Mouse (Mus musculus) liver, adult 2 months (tissue): Measurements from ENCODE around the gene Sh2d3c. TPM values are rescaled to one million over a fixed set of nuclear protein-coding genes. Genes with fewer than 3 reads are reported as not detected.

Experiments used
- DNase-seq: peaks from one replicate; pipeline ENCODE4 v3.0.0-alpha.2; 2011; ENCODE audit warnings: low read depth, low spot score; ENCODE audit errors: extremely low read depth
- H3K27ac ChIP-seq: fragments of 200-500 bp; replicated peaks from 2 replicates; pipeline ENCODE4 v1.5.1; 2012; ENCODE audit warnings: low read depth, mild to moderate bottlenecking, control low read depth, inconsistent platforms, low read length; ENCODE audit not compliant: insufficient read depth
- H3K27me3 ChIP-seq: fragments of 200-500 bp; 2 replicates; pipeline ENCODE4 v1.6.1; 2012; ENCODE audit warnings: mild to moderate bottlenecking, moderate library complexity, low read length, inconsistent platforms; ENCODE audit not compliant: control insufficient read depth, insufficient read depth
- H3K36me3 ChIP-seq: fragments of 200-500 bp; 2 replicates; pipeline ENCODE4 v1.6.1; 2012; ENCODE audit warnings: low read length, inconsistent platforms; ENCODE audit not compliant: control insufficient read depth, insufficient read depth
- H3K4me1 ChIP-seq: fragments of 200-500 bp; 2 replicates; pipeline ENCODE4 v1.6.1; 2011; ENCODE audit warnings: low read length; ENCODE audit not compliant: control insufficient read depth, insufficient read depth
- H3K4me3 ChIP-seq: fragments of 200-500 bp; 2 replicates; pipeline ENCODE4 v1.5.1; 2011; ENCODE audit warnings: low read depth, mild to moderate bottlenecking, control low read depth, low read length, moderate library complexity; ENCODE audit not compliant: insufficient read depth
- H3K79me2 ChIP-seq: fragments of 200-500 bp; 2 replicates; pipeline ENCODE4 v1.6.1; 2012; ENCODE audit warnings: inconsistent platforms, mild to moderate bottlenecking, low read length, moderate library complexity; ENCODE audit not compliant: control insufficient read depth, insufficient read depth
- H3K9ac ChIP-seq: fragments of 200-500 bp; 2 replicates; pipeline ENCODE4 v1.6.1; 2012; ENCODE audit warnings: low read depth, mild to moderate bottlenecking, control low read depth, inconsistent platforms, low read length
- CTCF ChIP-seq: fragments of 200-500 bp; IDR thresholded peaks from 2 replicates; pipeline ENCODE4 v1.5.1; 2011; ENCODE audit warnings: low read depth, low read length, control low read depth
- POLR2A ChIP-seq: fragments of 200-500 bp; IDR thresholded peaks from 2 replicates; pipeline ENCODE4 v1.6.1; 2011; ENCODE audit warnings: low read length, control low read depth; ENCODE audit not compliant: insufficient read depth; ENCODE audit errors: extremely low read depth
- WGBS: fragments of 180-500 bp; shearing (Covaris S2); methylation state at CpG from one replicate; pipeline ENCODE4 v1.1.7; 2018; 5-methylcytosine and 5-hydroxymethylcytosine counted together
- polyA plus RNA-seq: library from polyadenylated mRNA; depleted of rRNA; stranded (reverse); fragments of >200 nt; gene quantifications from 2 replicates; pipeline ENCODE4 v1.2.3, GENCODE M21; 2012
- total RNA-seq: library from RNA; depleted of rRNA; stranded (reverse); fragments of >200 nt; gene quantifications from 2 replicates; pipeline ENCODE4 v1.2.3, GENCODE M21; 2014

The Sh2d3c gene
- total and polyA plus RNA-seq, 2 experiments: 2.2 to 10.4 TPM

DNA sequence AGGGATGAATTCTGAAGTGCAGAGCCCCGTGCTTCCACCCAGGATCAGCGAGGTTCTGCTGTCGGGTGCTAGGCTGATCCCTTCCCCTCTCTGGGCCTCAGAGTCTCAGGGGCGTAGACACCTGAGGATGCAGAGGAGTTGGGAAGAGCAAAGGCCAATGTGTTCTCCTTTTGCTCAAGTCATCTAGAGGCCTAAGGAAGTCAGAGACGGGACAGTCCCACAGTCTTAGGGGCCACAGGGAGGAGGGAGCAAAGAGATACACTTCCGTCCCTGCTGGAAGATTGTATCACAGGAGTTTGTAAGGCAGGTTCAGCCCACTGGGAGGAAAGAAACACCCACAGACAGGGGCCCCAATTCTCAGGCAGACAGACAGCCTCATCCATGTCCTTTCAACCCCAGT lies 1.2 kb downstream of the Sh2d3c start:
- no peaks in the 10 kb centered on the region for H3K79me2 ChIP-seq
- WGBS: 72% methylated on average over 6 of the region's 6 CpGs

DNA sequence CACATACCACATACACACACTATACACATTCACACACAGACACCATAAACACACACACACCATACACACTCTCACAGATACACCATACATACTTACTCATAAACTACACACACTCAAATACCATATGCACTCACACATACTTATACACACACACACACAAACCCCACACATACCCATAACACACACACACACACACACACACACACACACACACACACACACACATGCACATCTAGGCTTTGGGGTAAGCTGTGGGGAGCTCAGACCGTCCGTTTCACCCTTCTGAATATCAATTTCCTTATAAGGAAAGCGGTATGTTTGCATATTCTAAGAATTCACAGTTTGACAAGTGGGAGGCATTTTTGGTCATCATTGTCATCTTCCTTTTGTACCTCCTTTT lies 1.7 kb downstream of the Sh2d3c start:
- H3K4me3 ChIP-seq: no peak overlapping the region
- DNase-seq: no peak
- no peaks in the 10 kb centered on the region for H3K36me3 ChIP-seq
- H3K27ac ChIP-seq: no peak overlapping the region
- 83% methylated on average over 3 of the region's 3 CpGs for WGBS
- no peaks in the 10 kb centered on the region for H3K4me1 ChIP-seq
- H3K27me3 ChIP-seq: no peaks in the 10 kb centered on the region
- no peaks in the 10 kb centered on the region for H3K79me2 ChIP-seq
- H3K9ac ChIP-seq: no peak overlapping the region
- TF ChIP-seq CTCF (no peak), POLR2A (no peak)

More for the DNA sequence above, 1.2 kb downstream of the Sh2d3c start:
- Histone ChIP-seq H3K4me3 (no peak overlapping the region), H3K27me3 (no peaks in the 10 kb centered on the region), H3K27ac (no peak overlapping the region), H3K4me1 (no peaks in the 10 kb centered on the region), H3K9ac (no peak overlapping the region), H3K36me3 (no peaks in the 10 kb centered on the region)
- DNase-seq: no peak
- TF ChIP-seq POLR2A: no peak
- no peak for TF ChIP-seq CTCF

DNA sequence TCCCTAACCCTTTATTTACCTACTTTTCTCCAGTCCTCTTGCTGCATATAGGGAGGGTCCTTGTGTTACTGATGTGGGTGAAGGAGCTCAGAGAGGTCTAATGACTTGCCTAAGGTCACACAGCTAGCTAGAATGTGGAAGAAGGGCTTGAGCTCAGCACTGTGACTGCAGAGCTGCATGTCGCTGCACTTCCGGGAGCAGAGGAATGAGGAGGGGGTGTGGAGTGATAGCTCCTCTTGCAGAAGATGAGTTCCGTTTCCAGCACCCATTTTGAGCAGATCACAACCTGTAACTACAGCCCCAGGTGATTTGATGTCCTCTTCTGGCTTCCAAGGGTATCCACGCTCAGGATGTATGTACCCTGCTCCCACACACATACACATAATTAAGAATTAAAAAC lies 3.3 kb downstream of the Sh2d3c start:
- TF ChIP-seq CTCF: no peak
- no peak for TF ChIP-seq POLR2A
- no peaks in the 10 kb centered on the region for H3K4me1 ChIP-seq
- H3K79me2 ChIP-seq: no peaks in the 10 kb centered on the region
- no peaks in the 10 kb centered on the region for H3K27me3 ChIP-seq
- H3K9ac ChIP-seq: no peak overlapping the region
- H3K36me3 ChIP-seq: no peaks in the 10 kb centered on the region
- no peak for DNase-seq
- H3K27ac ChIP-seq: no peak overlapping the region
- H3K4me3 ChIP-seq: no peak overlapping the region
- WGBS: 90% methylated on average over 4 of the region's 4 CpGs

- Histone ChIP-seq H3K79me2 (no peaks in the 10 kb centered on the region), H3K9ac (no peak overlapping the region), H3K27me3 (no peaks in the 10 kb centered on the region), H3K27ac (no peak overlapping the region), H3K4me1 (no peaks in the 10 kb centered on the region), H3K4me3 (no peak overlapping the region), H3K36me3 (no peaks in the 10 kb centered on the region)
- no peak for TF ChIP-seq POLR2A
- TF ChIP-seq CTCF: no peak
- DNase-seq: no peak
- WGBS: 77% methylated on average over 16 of the region's 16 CpGs
Measured at GRCm38 (mm10) chr2:32724832-32725790, 4.3 kb downstream of the Sh2d3c start.

DNA sequence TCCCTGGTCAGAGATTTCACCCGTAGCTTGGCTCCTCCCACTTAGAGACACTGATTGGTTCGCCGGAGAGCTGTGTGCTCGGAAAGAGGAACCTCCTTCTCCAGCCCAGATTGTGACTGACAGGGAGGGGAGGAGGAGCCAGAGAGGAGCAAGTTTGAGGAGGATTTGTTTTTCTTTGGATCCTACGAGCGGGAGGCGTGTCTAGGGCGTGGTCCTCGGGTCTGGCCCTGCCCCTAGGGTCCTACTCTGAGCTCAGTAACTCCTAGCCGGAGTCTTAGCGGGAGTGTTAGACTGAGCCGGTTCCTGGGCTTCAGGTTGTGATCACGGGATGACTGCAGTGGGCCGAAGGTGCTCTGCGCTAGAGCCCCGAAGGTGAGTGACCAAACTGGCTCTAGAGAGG lies 6.6 kb downstream of the Sh2d3c start:
- Histone ChIP-seq H3K79me2 (no peaks in the 10 kb centered on the region), H3K4me1 (0 out of 2 replicates have a peak, but pooled peaks cover 3% of the 10 kb centered on the region), H3K36me3 (no peaks in the 10 kb centered on the region), H3K4me3 (peak overlapping the region; percentile 59), H3K9ac (peak overlapping the region; percentile 62), H3K27ac (peak overlapping the region; percentile 11; the same call in 1 of the 2 replicates), H3K27me3 (no peaks in the 10 kb centered on the region)
- WGBS: 2% methylated on average over 16 of the region's 16 CpGs
- DNase-seq: peak; percentile 93
- TF ChIP-seq CTCF: no peak
- TF ChIP-seq POLR2A: peak; percentile 51; the same call in 1 of the 2 replicates

- TF ChIP-seq POLR2A: no peak
- TF ChIP-seq CTCF: no peak
- H3K4me1 ChIP-seq: 0 out of 2 replicates have a peak, but pooled peaks cover 5% of the 10 kb centered on the region
- peak overlapping the region; percentile 17 for H3K27ac ChIP-seq
- no peaks in the 10 kb centered on the region for H3K79me2 ChIP-seq
- WGBS: 67% methylated on average over 7 of the region's 7 CpGs
- peak overlapping the region; percentile 56 for H3K4me3 ChIP-seq
- peak overlapping the region; percentile 39 for H3K9ac ChIP-seq
- H3K36me3 ChIP-seq: no peaks in the 10 kb centered on the region
- H3K27me3 ChIP-seq: no peaks in the 10 kb centered on the region
- DNase-seq: no peak
Measured at GRCm38 (mm10) chr2:32728463-32728862, 7.6 kb downstream of the Sh2d3c start.
